Mouse (Mus musculus) thymus, adult 2 months (tissue): ENCODE measurements at regions not wholly inside any gene's neighbourhood (a gene's known extent, or its start where the extent isn't known, plus 50 kb on each side); places are given as distances from the start of the nearest gene placed in this dataset.

Experiments
- CTCF ChIP-seq: fragments of 200-500 bp; IDR thresholded peaks from 2 replicates; pipeline ENCODE4 v1.5.1; 2012; ENCODE audit warnings: mild to moderate bottlenecking, control low read depth, low read length, moderate library complexity, borderline replicate concordance; ENCODE audit not compliant: control insufficient read depth, poor library complexity, insufficient read depth; ENCODE audit errors: extremely low read depth
- POLR2A ChIP-seq: fragments of 200-500 bp; IDR thresholded peaks from 2 replicates; pipeline ENCODE4 v1.6.1; 2012; ENCODE audit warnings: mild to moderate bottlenecking, low read length, control low read depth, moderate library complexity; ENCODE audit not compliant: control insufficient read depth, poor library complexity, insufficient read depth; ENCODE audit errors: extremely low read depth

- TF ChIP-seq POLR2A (no peak), CTCF (no peak)
These were observed 115.9 kb upstream of the Smyd2 start for GRCm38 (mm10) chr1:190038046-190038445.
